Mouse (Mus musculus) lung, adult 2 months (tissue): Measurements from ENCODE around the gene Olfr512. TPM values are rescaled to one million over a fixed set of nuclear protein-coding genes. Genes with fewer than 3 reads are reported as not detected.

Experiments used
- DNase-seq: peaks from one replicate; pipeline ENCODE4 v3.0.0; 2022
- H3K4me1 ChIP-seq: fragments of 200-500 bp; 2 replicates; pipeline ENCODE4 v1.6.1; 2011; ENCODE audit warnings: low read length; ENCODE audit not compliant: control insufficient read depth, insufficient read depth
- H3K4me3 ChIP-seq: fragments of 200-500 bp; replicated peaks from 2 replicates; pipeline ENCODE3; 2011; ENCODE audit warnings: low read depth, mild to moderate bottlenecking, control low read depth, low read length; ENCODE audit errors: extremely low read depth
- CTCF ChIP-seq: fragments of 200-500 bp; IDR thresholded peaks from 2 replicates; pipeline ENCODE4 v1.5.1; 2011; ENCODE audit warnings: mild to moderate bottlenecking, low read length, control low read depth; ENCODE audit not compliant: insufficient read depth
- POLR2A ChIP-seq: fragments of 200-500 bp; IDR thresholded peaks from 2 replicates; pipeline ENCODE4 v1.6.1; 2011; ENCODE audit warnings: low read depth, mild to moderate bottlenecking, control low read depth, low read length, borderline replicate concordance; ENCODE audit errors: extremely low read depth
- WGBS: fragments of 180-500 bp; shearing (Covaris S2); methylation state at CpG from one replicate; pipeline ENCODE4 v1.1.7; 2018; 5-methylcytosine and 5-hydroxymethylcytosine counted together
- polyA plus RNA-seq: library from polyadenylated mRNA; depleted of rRNA; stranded (reverse); fragments of >200 nt; gene quantifications from 2 replicates; pipeline ENCODE4 v1.2.3, GENCODE M21; 2012; rRNA removed

Olfr512 gene
- not detected in 2 replicates for polyA plus RNA-seq

DNA sequence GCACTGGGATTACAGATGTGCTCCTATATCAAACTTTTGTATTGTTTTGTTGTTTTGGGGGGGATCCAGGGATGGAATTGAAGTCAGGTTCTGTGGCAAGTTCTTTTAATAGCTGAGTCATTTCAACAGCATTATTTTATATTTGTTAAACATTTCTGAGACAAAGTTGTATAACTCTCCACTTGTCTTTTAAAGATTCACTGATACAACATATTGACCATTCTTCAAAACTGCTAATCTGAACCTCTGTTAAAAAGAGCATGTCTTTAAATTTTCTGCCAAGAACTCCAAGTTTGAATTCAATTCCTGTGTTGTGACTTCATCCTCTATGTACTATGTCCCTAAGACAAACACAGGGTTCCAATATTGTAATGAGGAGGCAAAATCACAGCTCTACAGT is at the start of gene Olfr512:
Gene Olfr512, plus strand, starts transcription at position 301 of the 400 bp plus-strand sequence.
- H3K4me1 ChIP-seq: no peaks in the 10 kb centered on the region
- DNase-seq: no peak
- H3K4me3 ChIP-seq: no peak within 1 kb of the TSS
- TF ChIP-seq POLR2A: no peak
- TF ChIP-seq CTCF: no peak

DNA sequence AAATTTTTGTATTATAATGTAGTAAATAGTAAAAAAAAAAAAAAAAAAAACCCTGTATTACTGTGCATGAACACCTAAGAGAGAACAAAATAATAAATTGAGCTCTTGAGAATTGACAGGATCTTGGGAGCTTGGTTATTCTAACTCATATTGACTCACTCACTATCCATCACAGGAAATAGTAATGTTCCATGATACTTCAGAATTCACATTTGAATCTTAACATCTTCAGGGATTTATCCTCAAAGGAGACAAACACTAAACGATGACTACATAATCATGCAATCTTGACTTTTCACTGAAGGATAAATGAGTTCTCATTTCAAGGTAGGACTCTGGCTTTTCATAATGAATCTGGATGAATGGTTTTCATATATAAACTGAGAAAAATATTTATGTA is 47.0 kb upstream of the Olfr512 start, which contains the start of gene Olfr510:
Gene Olfr510, plus strand, starts transcription at position 301 of the 400 bp plus-strand sequence.
- TF ChIP-seq CTCF: no peak
- TF ChIP-seq POLR2A: no peak
- 80% methylated on average over 1 of the region's 1 CpGs for WGBS
- no peak within 1 kb of the TSS for H3K4me3 ChIP-seq

DNA sequence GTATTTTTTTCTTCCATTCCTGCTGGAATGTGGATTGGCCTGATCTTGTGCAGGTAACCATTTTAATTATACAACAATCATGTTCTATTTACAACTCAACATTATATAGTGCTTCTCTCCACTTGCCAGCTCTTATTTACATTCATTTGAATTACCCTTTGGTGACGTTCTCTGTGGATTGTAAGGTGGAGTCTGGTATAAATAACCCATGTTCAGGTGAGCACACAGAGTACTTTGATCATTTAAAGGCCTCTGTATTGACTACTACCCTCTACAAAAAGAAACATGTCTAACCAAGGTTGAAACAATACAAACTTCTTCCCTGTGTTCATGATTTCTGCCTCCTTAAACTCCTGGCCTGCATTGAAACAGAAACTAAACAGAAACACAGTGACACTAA is 42.1 kb upstream of the Olfr512 start:
- Histone ChIP-seq H3K4me3 (no peak overlapping the region), H3K4me1 (no peaks in the 10 kb centered on the region)
- DNase-seq: no peak
- WGBS: 54% methylated on average over 1 of the region's 1 CpGs
- TF ChIP-seq POLR2A (no peak), CTCF (no peak)

More for the DNA sequence above, 47.0 kb upstream of the Olfr512 start, which contains the start of gene Olfr510:
- no peaks in the 10 kb centered on the region for H3K4me1 ChIP-seq
- DNase-seq: no peak

DNA sequence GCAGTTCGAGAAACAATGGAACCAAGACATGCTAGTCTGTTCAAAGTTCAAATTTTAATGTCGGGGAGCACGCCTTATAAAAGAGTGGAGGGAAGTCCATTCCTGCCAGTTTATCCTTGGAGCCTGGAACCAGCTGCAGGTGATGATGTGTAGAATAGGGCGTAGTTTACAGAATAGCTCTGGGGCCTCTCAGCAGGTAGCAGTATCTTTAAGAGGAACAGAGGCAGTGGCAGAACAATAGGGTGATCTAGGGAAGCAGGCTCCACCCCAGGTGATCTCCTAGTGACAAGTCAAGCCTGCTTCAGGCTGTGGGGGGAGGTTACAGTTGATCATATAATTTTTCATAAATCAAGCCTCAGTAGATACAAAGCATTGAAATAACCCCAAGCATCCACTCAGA is 34.2 kb upstream of the Olfr512 start:
- WGBS: 75% methylated on average over 4 of the region's 4 CpGs
- no peak for DNase-seq
- TF ChIP-seq POLR2A: no peak
- TF ChIP-seq CTCF: no peak
- Histone ChIP-seq H3K4me3 (no peak overlapping the region), H3K4me1 (no peaks in the 10 kb centered on the region)

DNA sequence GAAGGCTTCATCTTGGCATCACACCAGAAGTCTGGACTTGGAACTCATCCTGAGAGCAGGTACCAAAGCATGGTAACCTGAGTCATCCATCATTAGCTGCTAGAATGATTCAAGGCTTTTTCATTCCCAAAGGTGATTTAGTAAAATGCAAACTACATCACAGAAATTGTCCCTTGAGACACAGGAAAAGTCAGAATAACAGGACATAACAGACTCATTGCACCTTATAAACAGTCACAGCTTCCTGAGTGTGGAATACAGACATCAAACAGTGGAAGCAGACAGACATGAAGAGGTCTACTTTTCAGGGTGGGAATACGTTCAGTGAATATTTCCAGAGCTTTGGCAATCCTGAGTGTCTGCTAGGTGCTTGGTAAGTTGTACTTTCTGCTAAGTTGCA is 37.6 kb downstream of the Olfr512 start, which contains the start of gene Olfr513:
Gene Olfr513, plus strand, starts transcription at position 301 of the 400 bp plus-strand sequence.
- no peak for DNase-seq
- Histone ChIP-seq H3K4me1 (no peaks in the 10 kb centered on the region), H3K4me3 (no peak within 1 kb of the TSS)
- TF ChIP-seq CTCF (no peak), POLR2A (no peak)
- WGBS: 27% methylated on average over 1 of the region's 1 CpGs

DNA sequence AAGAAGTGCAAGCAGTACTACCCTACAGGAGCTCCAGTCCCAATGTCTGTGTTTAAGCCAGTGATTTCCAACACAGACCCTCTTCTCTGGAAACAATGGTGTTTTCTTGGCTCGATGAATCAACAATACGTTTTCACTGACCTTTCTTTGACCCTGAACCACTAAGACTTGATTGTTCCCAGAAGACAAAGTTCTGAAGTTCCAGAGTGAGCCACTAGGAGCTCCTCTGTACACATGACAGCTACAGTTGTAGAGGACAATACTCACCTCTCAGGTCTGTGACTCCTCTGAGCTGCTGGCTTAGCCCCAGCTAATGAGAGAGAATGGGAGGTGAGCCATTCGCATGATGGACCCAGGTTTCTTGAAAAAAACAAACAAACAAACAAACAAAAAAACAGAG is 47.3 kb downstream of the Olfr512 start:
- WGBS: 18% methylated on average over 3 of the region's 3 CpGs
- DNase-seq: no peak
- TF ChIP-seq POLR2A: no peak
- no peak for TF ChIP-seq CTCF
- H3K4me3 ChIP-seq: no peak overlapping the region
- no peaks in the 10 kb centered on the region for H3K4me1 ChIP-seq

Other genes with a start within 250 kb of the Olfr512 start
- gene Olfr498, start 248.0 kb upstream of the Olfr512 start, polyA plus RNA-seq: not detected in 2 replicates
- not detected in 2 replicates for gene Olfr502, start 188.3 kb upstream of the Olfr512 start, polyA plus RNA-seq
- not detected in 2 replicates for gene Olfr503, start 168.8 kb upstream of the Olfr512 start, polyA plus RNA-seq
- not detected in 2 replicates for gene Olfr504, start 147.5 kb upstream of the Olfr512 start, polyA plus RNA-seq
- gene Olfr506, start 102.5 kb upstream of the Olfr512 start, polyA plus RNA-seq: not detected in 2 replicates
- gene Olfr507, start 91.5 kb upstream of the Olfr512 start, polyA plus RNA-seq: not detected in 2 replicates
- gene Olfr508, start 83.3 kb upstream of the Olfr512 start, polyA plus RNA-seq: not detected in 2 replicates
- gene Olfr509, start 61.4 kb upstream of the Olfr512 start, polyA plus RNA-seq: not detected in 2 replicates
- gene Olfr510, start 46.9 kb upstream of the Olfr512 start, polyA plus RNA-seq: not detected in 2 replicates
- gene Olfr513, start 37.7 kb downstream of the Olfr512 start, polyA plus RNA-seq: not detected in 2 replicates
- gene Olfr514, start 112.7 kb downstream of the Olfr512 start, polyA plus RNA-seq: not detected in 2 replicates
- not detected in 2 replicates for gene Olfr516, start 137.2 kb downstream of the Olfr512 start, polyA plus RNA-seq
- not detected in 2 replicates for gene Olfr517, start 159.1 kb downstream of the Olfr512 start, polyA plus RNA-seq
- gene Olfr518, start 171.7 kb downstream of the Olfr512 start, polyA plus RNA-seq: not detected in 2 replicates
- not detected in 2 replicates for gene Olfr519, start 181.1 kb downstream of the Olfr512 start, polyA plus RNA-seq
- 0.18 and 2.0 TPM in 2 replicates for gene Nlrp10, start 216.9 kb downstream of the Olfr512 start, polyA plus RNA-seq
- 107 and 141 TPM in 2 replicates for gene Eif3f, start 221.1 kb downstream of the Olfr512 start, polyA plus RNA-seq
- 0.66 and 0.76 TPM in 2 replicates for gene Tub, start 237.0 kb downstream of the Olfr512 start, polyA plus RNA-seq